Mouse (Mus musculus) spleen, adult 18-20 months (tissue): ENCODE data around the gene Tceal3.
"Not testable (repeated sequence)": the region's sequence is repeated elsewhere in the genome, so short reads cannot be mapped to it uniquely, and the experiment has no call there.

Experiments used
- DNase-seq, 2 experiments: peaks; one replicate each; pipeline ENCODE4 v3.0.0; 2022; ENCODE audit warnings: mixed read lengths in 2 of 2

The Tceal3 gene

GRCm38 (mm10) chrX:136707446-136708167 is 117.0 kb downstream of the Tceal3 start, which contains the start of gene Tceal1:
TSS of gene Tceal1 (plus strand) at chrX:136707982.
- DNase-seq = peak in 1 of 2 experiments; percentile 4

- peak in 1 of 2 experiments; percentile 1 for DNase-seq
Measured at GRCm38 (mm10) chrX:136708168-136708681, 117.6 kb downstream of the Tceal3 start.

GRCm38 (mm10) chrX:136708782-136709181 is 118.1 kb downstream of the Tceal3 start:
- DNase-seq = no peak

- not testable (repeated sequence) for DNase-seq
Measured at GRCm38 (mm10) chrX:136714742-136715474, 124.3 kb downstream of the Tceal3 start.
